Mouse (Mus musculus) testis, adult 2 months (tissue): ENCODE measurements around the gene Gm10282. TPM values are rescaled to one million over a fixed set of nuclear protein-coding genes. Genes with fewer than 3 reads are reported as not detected.

ENCODE experiments used
- H3K27ac ChIP-seq: fragments of 200-500 bp; 2 replicates; pipeline ENCODE4 v1.5.1; 2012; ENCODE audit warnings: low read depth, low read length; ENCODE audit not compliant: control insufficient read depth, insufficient read depth
- H3K27me3 ChIP-seq: fragments of 200-500 bp; 2 replicates; pipeline ENCODE4 v1.6.1; 2012; ENCODE audit warnings: mild to moderate bottlenecking, low read length, moderate library complexity; ENCODE audit not compliant: control insufficient read depth, insufficient read depth
- H3K36me3 ChIP-seq: fragments of 200-500 bp; 2 replicates; pipeline ENCODE4 v1.6.1; 2012; ENCODE audit warnings: mild to moderate bottlenecking, low read length; ENCODE audit not compliant: control insufficient read depth, insufficient read depth
- H3K4me1 ChIP-seq: fragments of 200-500 bp; 2 replicates; pipeline ENCODE4 v1.6.1; 2012; ENCODE audit warnings: low read length; ENCODE audit not compliant: control insufficient read depth, insufficient read depth
- H3K4me3 ChIP-seq: fragments of 200-500 bp; 2 replicates; pipeline ENCODE4 v1.5.1; 2012; ENCODE audit warnings: low read depth, mild to moderate bottlenecking, low read length, moderate library complexity, mixed read lengths; ENCODE audit not compliant: control insufficient read depth
- CTCF ChIP-seq: fragments of 200-500 bp; IDR thresholded peaks from 2 replicates; pipeline ENCODE4 v1.5.1; 2012; ENCODE audit warnings: low read depth, mild to moderate bottlenecking, inconsistent platforms, low read length, moderate library complexity; ENCODE audit not compliant: control insufficient read depth, insufficient read depth, insufficient replicate concordance
- POLR2A ChIP-seq: fragments of 200-500 bp; IDR thresholded peaks from 2 replicates; pipeline ENCODE4 v1.6.1; 2012; ENCODE audit warnings: low read depth, mild to moderate bottlenecking, inconsistent platforms, low read length, moderate library complexity; ENCODE audit not compliant: control insufficient read depth
- polyA plus RNA-seq: library from polyadenylated mRNA; depleted of rRNA; stranded (reverse); fragments of >200 nt; gene quantifications from 2 replicates; pipeline ENCODE4 v1.2.3, GENCODE M21; 2012

The Gm10282 gene
- polyA plus RNA-seq, 1 experiment = 1.7 TPM

DNA sequence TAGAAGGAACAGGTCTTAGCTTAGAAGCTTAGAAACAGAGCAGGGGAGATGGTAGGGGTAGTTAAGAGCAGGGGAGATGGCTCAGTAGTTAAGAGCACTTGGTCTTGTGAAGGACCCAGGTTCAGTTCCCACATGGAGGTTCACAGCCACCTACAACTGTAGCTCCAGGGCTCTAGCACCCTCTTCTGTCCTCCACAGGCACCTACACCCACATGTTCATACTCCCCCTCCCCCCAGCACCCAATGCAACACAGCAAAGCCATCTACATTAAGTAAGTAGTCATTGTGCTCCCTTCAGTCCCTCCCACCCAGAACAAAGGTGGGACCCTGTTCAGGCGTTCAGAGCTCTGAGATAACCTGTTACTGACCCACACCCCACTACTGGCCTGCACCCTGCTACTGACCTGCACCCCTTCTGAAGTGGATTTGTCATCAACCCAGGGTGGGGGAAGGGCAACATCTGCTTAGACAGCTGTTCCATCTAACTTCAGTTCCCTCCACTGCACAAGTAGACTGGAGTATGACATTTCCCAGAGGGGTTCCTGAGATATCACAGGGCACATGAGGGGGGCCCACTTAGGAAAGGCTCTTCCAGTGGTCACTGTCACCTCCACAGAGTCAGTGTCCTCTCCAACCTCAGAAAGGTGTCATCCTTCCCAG, 31.8 kb downstream of the Gm10282 start:
- peaks cover 4% of the 10 kb centered on the region for H3K4me1 ChIP-seq
- H3K4me3 ChIP-seq = no peak overlapping the region
- TF ChIP-seq POLR2A (no peak), CTCF (no peak)
- no peaks in the 10 kb centered on the region for H3K36me3 ChIP-seq
- H3K27ac ChIP-seq = no peak overlapping the region
- no peaks in the 10 kb centered on the region for H3K27me3 ChIP-seq

DNA sequence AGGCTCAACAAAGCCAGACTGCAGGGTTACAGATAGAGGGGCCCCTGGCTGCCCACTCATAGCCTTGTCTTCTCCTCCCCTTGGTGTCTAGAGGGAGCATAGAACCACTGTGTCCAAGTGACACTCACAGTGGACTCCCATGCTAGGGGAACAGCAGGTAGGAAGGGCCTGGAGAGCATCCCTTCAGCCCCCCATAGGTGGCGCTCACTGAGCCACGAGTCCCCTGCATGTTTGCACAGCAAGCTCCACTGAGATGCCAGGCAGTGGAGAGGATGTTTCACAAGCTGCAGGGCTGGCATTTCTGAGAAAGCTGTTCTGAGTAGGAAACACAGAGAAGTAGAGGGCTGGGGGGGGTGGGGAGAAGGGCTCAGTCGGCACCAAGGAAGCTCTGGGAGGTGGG, 32.7 kb downstream of the Gm10282 start:
- Histone ChIP-seq H3K27ac (no peak overlapping the region), H3K27me3 (no peaks in the 10 kb centered on the region), H3K4me1 (peaks cover 6% of the 10 kb centered on the region), H3K4me3 (no peak overlapping the region), H3K36me3 (no peaks in the 10 kb centered on the region)
- TF ChIP-seq CTCF (peak; percentile 41; the same call in 1 of the 2 replicates), POLR2A (no peak)

DNA sequence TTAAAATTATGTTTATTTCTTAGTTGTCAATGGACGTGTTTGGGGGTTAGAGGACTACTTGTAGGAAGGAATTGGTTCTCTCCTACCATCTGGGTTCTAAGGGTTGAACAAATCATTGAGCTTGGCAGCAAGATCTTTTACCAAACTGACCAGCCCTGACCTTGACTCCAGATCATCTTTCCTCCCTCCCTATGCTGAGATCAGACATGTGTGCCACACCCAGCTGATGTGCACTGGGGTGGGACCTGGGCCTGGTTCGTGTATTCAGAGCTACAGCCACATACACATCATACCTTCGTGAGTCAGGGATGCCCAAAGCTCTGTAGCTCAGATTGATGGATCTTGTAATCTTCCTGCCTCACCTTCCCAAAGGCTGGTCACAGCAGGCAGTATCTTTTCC, 33.4 kb downstream of the Gm10282 start:
- no peak for TF ChIP-seq POLR2A
- no peak for TF ChIP-seq CTCF
- peaks cover 6% of the 10 kb centered on the region for H3K4me1 ChIP-seq
- H3K36me3 ChIP-seq = no peaks in the 10 kb centered on the region
- no peaks in the 10 kb centered on the region for H3K27me3 ChIP-seq
- no peak overlapping the region for H3K27ac ChIP-seq
- H3K4me3 ChIP-seq = no peak overlapping the region

DNA sequence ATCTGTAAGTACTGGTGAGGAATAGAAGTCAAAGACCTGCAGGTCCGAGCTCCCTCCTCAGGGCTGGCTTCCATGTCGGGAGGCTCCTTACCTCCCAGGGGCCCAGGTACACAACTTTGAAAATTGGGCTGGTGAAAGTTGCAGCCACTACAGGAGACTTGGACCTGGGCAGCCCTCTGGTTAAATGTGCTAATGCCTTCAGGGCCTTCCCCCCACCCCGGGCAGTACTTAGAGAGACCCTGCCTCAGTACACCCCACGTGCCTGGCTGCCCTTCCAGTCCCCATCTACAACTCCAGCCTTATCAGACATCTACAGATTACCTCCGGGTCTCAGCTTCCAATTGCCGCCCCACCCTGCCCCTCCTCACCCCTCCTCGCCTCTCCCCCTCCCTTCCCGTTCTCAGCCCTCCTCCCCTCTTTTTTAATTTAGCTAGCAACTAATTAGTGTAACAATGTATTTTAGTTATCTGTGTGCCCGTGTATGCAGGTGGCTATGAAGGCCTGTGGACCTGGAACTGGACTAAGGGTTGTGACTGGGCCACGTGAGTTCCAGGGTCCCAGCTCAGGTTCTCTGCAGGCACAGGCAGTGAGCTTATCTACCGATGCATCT, 33.9 kb downstream of the Gm10282 start:
- no peak overlapping the region for H3K27ac ChIP-seq
- peaks cover 6% of the 10 kb centered on the region for H3K4me1 ChIP-seq
- H3K27me3 ChIP-seq = no peaks in the 10 kb centered on the region
- no peaks in the 10 kb centered on the region for H3K36me3 ChIP-seq
- no peak for TF ChIP-seq POLR2A
- TF ChIP-seq CTCF = no peak
- H3K4me3 ChIP-seq = no peak overlapping the region

DNA sequence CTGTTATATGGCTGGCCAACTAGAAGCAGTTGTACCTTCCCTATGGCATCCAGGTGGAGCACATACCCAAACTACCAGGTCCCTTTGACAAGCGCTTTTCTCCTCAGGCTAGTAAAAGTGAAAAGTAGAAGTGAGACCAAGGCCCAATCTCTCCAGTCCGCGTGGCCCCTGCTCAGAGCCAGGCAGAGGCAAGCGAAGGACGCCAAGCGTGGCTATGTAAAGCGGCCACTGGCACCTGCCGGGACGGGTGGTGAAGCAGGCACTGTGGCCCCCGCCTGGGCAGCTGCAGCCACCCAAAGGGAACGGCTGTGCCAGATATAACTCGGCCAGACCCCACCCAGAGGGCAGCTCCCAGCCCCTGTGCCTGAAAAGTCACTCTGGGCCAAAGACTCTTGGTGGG, 34.5 kb downstream of the Gm10282 start:
- TF ChIP-seq CTCF (no peak), POLR2A (no peak)
- Histone ChIP-seq H3K4me3 (no peak overlapping the region), H3K27ac (no peak overlapping the region)

DNA sequence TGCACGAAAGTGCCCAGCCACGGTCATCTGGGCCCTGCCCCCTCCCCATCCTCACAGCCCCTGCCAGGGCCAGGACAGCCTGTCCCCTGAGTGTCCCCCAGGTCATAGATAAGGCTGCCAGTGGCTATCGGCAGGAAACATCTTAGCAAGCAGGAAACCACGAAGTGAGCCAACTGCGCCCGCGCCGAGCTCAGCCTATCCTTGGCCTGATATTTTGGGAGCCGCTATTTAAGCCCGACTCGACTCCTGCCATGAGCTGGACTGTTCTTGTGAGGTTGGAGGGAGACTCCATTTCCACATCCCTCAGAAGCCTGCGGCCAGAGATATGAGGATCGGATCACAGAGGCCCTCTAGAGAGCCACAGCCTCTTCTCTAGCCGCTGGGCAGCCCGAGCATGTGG, 36.7 kb downstream of the Gm10282 start:
- no peaks in the 10 kb centered on the region for H3K36me3 ChIP-seq
- H3K4me3 ChIP-seq = no peak overlapping the region
- H3K27ac ChIP-seq = peak overlapping the region; percentile 7; the same call in 1 of the 2 replicates
- H3K4me1 ChIP-seq = peaks cover 3% of the 10 kb centered on the region; the same call in 1 of the 2 replicates
- TF ChIP-seq POLR2A (no peak), CTCF (no peak)
- no peaks in the 10 kb centered on the region for H3K27me3 ChIP-seq

More for the DNA sequence above, 34.5 kb downstream of the Gm10282 start:
- Histone ChIP-seq H3K36me3 (no peaks in the 10 kb centered on the region), H3K4me1 (peaks cover 3% of the 10 kb centered on the region; the same call in 1 of the 2 replicates), H3K27me3 (no peaks in the 10 kb centered on the region)

DNA sequence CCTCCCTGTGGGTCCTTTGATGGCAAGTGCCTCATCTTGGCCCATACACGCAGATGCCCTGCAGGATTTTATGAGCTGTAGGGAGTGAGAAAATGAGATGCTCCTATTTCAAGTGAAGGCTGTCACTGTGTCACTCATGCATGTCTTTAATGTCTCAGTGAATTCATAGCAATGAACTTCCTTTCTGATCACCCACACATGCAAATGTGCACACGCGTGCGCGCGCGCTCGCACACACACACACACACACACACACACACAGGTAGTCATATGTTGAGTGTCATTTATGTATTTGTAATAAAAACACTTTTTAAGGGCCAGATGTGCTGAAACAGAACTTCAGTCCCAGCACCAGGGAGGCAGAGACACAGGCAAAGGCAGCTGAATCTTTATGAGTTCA, 38.0 kb downstream of the Gm10282 start:
- no peak overlapping the region for H3K27ac ChIP-seq
- H3K36me3 ChIP-seq = no peaks in the 10 kb centered on the region
- H3K4me1 ChIP-seq = peaks cover 3% of the 10 kb centered on the region; the same call in 1 of the 2 replicates
- no peak overlapping the region for H3K4me3 ChIP-seq
- TF ChIP-seq CTCF = no peak
- no peak for TF ChIP-seq POLR2A
- H3K27me3 ChIP-seq = no peaks in the 10 kb centered on the region
